Mouse (Mus musculus) c-Kit-positive CD71-positive TER-119-negative erythroid progenitor cells, embryonic 14.5 days (primary cell): ENCODE measurements around the gene Rb1.

ENCODE experiments used
- DNase-seq: peaks from one replicate; pipeline ENCODE4 v3.0.0-alpha.2; 2013; ENCODE audit warnings: low read depth

Gene Rb1

DNA sequence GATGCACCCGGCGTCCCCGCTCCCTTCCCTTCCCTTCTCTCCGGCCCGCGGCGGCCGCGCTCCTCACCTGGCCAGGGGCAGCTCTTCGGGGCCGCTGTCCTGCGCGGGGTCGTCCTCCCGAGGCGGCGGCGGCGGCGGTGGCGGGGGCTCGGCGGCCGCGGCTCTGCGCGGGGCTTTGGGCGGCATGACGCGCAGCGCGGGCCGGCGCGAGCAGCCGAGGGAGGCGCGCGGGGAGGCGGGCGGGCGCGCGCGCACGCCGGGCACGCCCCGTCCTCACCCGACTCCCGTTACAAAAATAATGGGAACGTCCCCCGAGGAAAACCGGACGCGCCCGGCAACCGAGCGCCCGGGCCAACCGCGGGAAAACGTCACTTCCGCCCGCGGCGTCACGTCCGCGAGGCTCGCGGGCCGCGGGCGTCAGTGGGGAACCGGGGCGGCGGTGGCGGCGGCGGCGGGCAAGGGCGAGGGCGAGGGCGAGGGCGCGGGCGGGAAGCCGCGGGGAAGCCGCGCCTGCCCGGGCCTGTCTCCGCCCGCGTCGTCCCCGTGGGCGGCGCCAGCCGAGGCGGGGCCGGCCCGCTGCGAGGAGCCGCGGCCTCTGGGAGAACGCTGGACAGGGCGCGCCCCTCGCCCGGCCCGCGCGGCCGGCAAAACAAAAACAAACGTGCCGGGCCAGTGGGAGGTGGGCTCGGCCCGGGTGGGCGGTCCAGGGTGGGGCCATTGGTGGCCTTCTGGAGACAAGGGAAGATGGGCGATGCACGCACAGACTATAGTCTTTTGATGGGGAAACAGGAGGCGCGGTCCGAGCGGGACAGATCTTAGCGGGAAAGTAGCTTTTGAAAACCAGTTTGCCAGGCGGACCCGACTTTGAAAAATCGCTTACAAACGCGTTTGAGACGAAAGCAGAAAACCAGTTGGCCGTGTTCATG is at the start of gene Rb1:
TSS of gene Rb1 (minus strand) at position 367 of the 926 bp plus-strand sequence.
- no peak for DNase-seq

GRCm38 (mm10) chr14:73374315-73374890 is 48.8 kb upstream of the Rb1 start:
- DNase-seq = no peak

- DNase-seq = no peak
Measured at GRCm38 (mm10) chr14:73373606-73374005, 48.0 kb upstream of the Rb1 start.

- DNase-seq = no peak
Measured at GRCm38 (mm10) chr14:73372990-73373389, 47.4 kb upstream of the Rb1 start.

DNA sequence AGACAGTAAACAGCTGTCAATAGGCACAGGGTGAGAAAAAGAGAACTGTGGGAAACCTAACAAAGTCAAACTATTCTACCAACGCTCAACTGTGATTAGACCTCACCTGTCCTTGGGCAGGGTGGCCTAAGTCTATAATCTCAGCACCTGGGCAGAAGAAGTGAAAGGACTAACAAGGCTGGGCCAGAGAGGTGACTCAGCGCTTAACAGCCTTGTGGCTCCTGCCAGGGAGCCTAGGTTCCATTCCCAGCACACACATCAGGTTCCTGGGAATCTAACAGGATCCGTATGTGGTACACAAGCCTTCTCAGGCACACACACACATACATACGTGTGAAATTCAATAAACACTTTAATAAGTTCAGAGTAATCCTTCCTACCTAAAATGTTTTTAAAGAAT is 46.0 kb upstream of the Rb1 start:
- no peak for DNase-seq

DNA sequence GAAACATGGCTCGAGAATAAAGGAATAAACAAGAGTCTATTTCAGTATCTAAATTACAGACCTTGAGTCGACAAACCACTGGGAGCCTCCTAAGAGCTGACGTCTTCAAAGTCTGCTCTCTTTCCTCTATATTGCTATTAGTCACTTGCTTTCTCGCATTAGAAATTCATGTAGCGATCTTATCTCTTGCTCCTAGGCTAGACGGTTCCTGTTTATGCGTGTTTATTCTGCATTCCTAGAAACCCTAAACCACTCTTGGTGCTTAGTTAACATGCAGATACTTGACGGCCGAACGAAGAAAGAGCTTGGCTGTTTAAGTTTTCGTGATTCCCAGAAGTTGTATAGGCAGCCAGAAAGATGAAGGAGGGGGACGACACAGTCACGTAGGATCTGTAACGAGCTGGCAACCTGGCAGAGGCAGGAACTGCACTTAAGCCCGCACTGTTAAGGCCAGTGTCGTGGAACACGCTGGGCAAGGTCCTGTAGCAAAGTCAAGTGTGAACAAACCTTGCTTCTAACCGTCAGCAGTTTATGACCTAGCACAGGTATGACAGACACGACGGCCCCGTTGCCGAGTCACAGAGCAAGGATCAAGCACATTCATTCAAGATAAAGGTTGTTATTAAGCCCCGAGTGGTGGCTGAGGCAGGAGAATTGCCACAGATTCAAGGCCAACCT is 45.2 kb upstream of the Rb1 start:
- DNase-seq = no peak

DNA sequence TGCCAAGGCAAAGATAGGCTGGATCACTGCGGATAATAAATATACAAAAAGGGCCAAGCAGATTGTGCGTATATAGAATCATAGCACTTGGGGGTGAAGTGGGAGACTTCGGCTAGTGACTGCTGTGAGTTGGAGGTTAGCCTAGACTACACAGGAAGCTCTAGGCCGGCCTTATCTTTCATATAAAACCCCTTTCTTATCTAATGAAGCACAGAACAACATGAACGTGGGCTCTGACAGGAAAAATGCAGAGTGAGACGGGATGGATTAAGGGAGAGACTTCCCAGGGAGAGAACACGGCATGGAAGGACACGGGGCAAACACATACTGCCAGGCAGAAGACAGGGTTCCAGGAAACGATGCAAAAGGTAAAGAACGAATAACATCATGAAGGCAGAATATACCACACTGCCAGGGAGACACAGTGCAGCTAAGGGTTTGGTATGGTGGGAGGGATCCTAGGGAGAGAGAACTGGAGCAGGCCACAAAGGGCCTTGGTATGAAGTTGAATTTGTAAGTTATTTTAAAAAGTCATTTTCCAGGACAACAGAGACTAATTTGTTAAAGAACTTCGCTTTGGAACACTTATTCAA is 44.6 kb upstream of the Rb1 start:
- DNase-seq = no peak

GRCm38 (mm10) chr14:73369634-73370033 is 44.0 kb upstream of the Rb1 start:
- DNase-seq = no peak

GRCm38 (mm10) chr14:73368966-73369365 is 43.3 kb upstream of the Rb1 start:
- no peak for DNase-seq

- DNase-seq = no peak
Measured at GRCm38 (mm10) chr14:73368221-73368620, 42.6 kb upstream of the Rb1 start.

DNA sequence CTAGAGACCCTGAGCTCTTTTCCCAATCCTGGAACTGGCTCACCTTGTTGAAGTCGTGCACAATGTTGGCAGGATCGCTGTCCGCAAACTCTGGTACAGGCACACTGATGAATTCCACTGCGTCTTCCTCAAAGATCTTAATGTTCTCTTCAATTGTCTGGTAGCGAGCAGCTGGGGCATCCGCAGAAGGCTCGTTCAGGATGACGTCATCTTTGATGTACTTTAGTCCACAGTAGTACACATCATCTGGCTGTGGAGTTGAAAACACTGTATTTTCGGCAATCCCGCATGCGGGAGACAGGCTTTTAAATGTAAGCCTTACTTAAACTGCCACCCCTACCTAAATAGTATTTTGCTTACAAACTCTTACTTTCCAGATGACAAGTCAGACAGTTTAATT is 40.7 kb upstream of the Rb1 start:
- no peak for DNase-seq

GRCm38 (mm10) chr14:73363782-73364181 is 38.2 kb upstream of the Rb1 start:
- no peak for DNase-seq

DNA sequence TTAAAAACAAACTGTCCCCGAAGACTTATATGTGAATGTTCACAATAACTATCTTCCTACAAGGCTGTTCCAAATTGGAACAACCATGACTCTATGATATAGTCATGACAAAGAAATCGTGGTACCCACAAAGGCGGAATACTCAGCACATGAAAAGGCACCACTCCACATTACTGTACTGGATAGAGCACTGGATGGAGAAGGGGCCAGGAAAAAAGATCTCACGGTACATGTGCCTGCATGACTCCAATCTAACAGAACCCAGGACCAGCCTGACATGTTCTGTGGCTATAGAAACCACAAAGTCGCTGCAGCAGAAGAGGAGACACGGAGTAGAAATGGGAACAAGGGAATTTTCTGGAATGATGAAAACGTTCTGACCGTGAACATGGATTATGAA is 29.1 kb upstream of the Rb1 start:
- DNase-seq = no peak

DNA sequence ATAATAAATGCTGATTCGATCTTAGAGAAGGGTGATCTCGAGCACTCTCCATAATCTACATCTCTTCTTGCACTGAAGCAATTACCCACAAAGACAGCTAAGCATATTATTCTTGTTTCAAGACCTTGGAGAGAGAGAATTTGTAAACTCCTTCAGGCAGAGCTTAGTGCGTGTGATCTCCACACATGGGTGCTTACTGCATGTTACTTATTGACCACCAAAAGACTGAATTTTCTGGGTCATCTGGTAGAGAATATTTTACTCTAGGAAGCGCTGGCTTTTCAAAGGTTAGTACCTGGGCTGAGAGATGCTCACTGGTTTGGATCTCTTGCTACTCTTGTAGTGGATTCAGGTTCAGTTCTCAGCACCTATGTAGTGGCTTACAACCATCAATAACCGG is 25.5 kb upstream of the Rb1 start:
- no peak for DNase-seq

GRCm38 (mm10) chr14:73350029-73350428 is 24.4 kb upstream of the Rb1 start:
- DNase-seq = no peak

GRCm38 (mm10) chr14:73349061-73349670 is 23.5 kb upstream of the Rb1 start:
- DNase-seq = no peak

- DNase-seq = no peak
Measured at GRCm38 (mm10) chr14:73347302-73347701, 21.7 kb upstream of the Rb1 start.

DNA sequence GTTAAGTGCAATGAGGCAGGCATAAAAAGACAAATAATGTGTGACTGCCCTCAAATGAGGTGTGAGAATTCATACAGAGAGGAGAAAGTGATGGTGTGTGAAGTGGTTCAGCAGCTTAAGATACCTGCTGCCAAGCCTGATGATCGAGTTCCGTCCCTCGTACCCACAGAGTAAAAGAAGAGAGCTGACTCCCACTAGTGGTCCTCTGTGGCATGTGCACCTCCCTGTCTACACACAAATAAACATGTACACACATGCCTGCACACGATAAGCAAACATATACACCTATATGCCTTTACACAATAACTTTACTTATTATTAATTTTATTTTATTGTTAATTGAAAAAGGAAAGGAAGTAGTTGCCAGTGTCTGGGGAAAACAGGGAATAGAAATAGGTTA is 20.0 kb upstream of the Rb1 start:
- no peak for DNase-seq

GRCm38 (mm10) chr14:73340051-73340755 is 14.6 kb upstream of the Rb1 start:
- DNase-seq = no peak

DNA sequence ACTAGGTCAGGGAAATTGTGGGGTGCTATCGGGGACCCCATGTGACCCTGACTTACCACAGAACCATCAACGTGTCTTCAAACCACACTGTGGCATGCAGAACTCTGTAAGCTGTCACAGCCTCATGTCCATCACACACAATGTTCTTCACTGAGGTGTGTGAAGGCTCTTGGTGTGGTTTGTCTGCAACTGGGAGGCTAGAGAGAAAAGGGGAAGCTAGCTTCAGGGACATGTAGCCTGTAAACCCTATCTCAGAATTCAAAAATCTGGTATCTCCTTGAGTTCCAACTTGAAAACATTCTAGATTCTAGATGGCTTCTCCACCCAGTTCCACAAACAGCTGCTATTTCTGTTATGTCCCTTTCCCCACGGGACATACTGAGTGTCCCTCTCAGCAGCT is 14.0 kb upstream of the Rb1 start:
- DNase-seq = no peak

- DNase-seq = no peak
Measured at GRCm38 (mm10) chr14:73336316-73337080, 10.9 kb upstream of the Rb1 start.
